Mouse (Mus musculus) gastrocnemius, adult 18-20 months (tissue): ENCODE data around the gene Rcor3. TPM values are rescaled to one million over a fixed set of nuclear protein-coding genes. Genes with fewer than 3 reads are reported as not detected.

Experiments
- DNase-seq: peaks from one replicate; pipeline ENCODE4 v3.0.0; 2021; ENCODE audit warnings: low spot score
- long read RNA-seq, 2 experiments: library from polyadenylated mRNA; stranded (forward); transcript quantifications; one replicate each; pipeline ENCODE4 v2.0.0; 2021
- total RNA-seq, 2 experiments: library from RNA; stranded (reverse); gene quantifications; 2 replicates each; pipeline ENCODE4 v1.2.3; 2021

Rcor3 gene
- total RNA-seq, result 10 to 100 TPM; 25.3 to 32.8 TPM
- long read RNA-seq, experiment 1, transcript Rcor3-207 (12 exons, 1,844 nt), result minor isoform, 6 of 42 reads
- long read RNA-seq, experiment 1, transcript Rcor3-202 (11 exons, 3,791 nt), result minor isoform, 7 of 42 reads
- long read RNA-seq, experiment 1, transcript Rcor3-206 (10 exons, 1,623 nt), result minor isoform, 5 of 42 reads
- long read RNA-seq, experiment 1, transcript Rcor3-201 (10 exons, 3,748 nt), result major isoform, 10 of 42 reads
- long read RNA-seq, experiment 1, partial matches to known transcripts, result 2 of 42 reads
- long read RNA-seq, experiment 1, other reads (novel, unspliced or antisense), result 7 of 42 reads
- long read RNA-seq, experiment 2, transcript Rcor3-201 (10 exons, 3,748 nt), result major isoform, 8 of 25 reads
- long read RNA-seq, experiment 2, partial matches to known transcripts, result 1 of 25 reads
- long read RNA-seq, experiment 2, other reads (novel, unspliced or antisense), result 3 of 25 reads

DNA sequence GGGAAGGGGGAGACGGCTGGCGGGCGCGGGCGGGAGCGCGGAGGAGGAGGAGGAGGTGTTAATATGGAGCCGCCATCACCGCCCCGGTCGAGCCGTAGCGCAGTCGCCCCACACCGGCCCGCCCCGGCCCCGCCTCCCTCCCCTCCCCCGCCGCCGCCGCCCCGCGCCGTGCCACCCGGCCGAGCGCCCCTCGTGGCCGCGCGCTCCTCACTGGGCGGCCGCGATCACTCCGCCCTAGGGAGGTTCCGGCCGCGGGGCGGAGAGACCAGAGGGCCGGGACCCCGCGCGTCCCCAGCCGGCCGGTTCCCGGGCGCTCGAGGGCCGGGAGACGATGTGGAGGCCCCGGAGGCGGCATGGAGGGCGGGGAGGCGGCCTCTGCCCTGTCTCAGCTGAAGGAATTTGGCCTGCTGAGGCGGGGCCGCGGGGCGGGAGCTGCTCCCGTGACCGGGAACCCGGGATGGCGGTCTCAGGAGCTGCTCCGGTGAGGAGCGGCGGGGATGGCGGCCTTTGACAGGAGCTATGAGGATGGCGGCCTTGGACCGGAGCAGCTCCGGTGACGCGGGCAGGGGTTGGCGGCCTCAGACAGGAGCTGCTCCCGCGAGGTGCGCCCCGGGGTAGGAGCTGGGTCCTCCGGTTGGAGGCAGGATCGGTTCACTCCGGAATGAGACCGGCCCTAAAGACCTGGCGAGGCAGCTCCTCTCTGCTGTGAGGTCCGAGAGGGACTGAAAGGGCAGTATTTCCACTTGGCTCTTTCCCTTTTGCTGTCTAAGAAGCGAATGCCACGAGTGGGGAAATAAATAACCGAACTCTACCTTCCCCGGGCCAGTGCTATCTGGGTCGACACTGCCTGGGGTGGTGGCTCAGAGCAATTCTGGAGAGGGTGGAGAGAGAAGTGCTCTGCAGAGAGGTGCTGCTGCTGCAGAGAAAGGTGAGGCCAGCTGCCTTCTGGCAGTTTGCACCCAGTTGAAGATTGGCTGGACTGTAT is at the start of gene Rcor3:
Rcor3 (minus strand) TSS at position 137 of the 985 bp plus-strand sequence.
- peak; percentile 76 for DNase-seq

GRCm38 (mm10) chr1:192181696-192182257 is 43.9 kb upstream of the Rcor3 start:
- no peak for DNase-seq

DNA sequence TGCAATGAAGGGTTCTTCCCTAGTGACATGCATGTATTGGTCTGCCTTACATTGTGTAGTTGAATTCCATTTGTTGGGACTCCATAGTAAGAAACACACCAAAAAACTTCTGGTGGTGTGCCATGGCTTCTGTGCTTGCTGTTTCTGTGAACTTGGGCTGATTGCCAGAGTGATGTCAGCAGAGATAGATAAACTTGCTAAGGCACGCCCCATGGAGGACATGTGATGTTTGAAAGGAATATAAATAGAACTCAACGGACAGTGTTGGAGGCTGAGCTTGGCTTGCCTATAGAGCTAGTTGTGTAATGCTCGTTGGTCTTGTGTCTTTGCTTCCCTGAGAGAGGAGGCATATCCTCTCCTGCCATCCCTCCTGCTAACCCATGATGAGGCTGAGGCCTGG is 42.0 kb upstream of the Rcor3 start:
- no peak for DNase-seq

DNA sequence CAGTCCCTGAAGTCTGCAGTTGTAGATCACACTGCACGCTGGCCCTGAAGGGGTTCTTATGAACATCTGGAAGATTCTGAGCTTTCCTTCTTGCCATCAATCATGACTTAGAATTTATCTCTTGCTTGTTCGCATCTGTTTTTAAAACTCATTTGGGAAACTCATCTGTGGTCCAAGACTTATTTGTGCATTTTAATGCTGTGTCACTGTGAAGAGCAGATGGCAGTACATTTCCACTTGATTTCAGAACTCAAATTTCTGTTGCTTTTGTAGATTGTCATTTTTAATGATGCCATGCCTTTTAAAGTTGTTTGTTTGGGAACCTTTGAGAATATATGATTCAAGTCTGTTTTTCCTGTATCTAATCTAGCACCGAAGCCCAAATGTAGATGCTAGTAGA is 33.6 kb upstream of the Rcor3 start:
- DNase-seq, result no peak

DNA sequence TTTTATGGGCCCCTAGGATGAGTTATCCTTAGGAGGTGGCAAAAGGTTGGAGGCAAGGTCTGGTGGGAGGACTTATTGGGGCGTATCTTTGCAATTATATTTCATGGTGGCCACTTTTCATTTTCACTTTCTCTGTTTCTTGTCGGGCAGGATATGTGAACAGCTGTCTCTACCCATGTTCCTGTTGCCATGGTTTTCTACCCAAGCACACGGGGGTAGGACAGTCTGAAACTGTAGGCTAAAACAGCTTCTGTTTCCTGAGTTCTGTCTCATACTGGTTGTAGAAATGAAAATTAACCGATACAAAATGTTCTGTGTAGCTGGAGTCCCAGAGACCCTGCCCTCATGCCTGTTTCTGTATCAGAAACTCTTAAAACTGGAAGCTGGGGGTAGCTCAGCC is 13.3 kb upstream of the Rcor3 start:
- DNase-seq, result no peak

GRCm38 (mm10) chr1:192140313-192140712 is 2.5 kb upstream of the Rcor3 start:
- DNase-seq, result no peak

DNA sequence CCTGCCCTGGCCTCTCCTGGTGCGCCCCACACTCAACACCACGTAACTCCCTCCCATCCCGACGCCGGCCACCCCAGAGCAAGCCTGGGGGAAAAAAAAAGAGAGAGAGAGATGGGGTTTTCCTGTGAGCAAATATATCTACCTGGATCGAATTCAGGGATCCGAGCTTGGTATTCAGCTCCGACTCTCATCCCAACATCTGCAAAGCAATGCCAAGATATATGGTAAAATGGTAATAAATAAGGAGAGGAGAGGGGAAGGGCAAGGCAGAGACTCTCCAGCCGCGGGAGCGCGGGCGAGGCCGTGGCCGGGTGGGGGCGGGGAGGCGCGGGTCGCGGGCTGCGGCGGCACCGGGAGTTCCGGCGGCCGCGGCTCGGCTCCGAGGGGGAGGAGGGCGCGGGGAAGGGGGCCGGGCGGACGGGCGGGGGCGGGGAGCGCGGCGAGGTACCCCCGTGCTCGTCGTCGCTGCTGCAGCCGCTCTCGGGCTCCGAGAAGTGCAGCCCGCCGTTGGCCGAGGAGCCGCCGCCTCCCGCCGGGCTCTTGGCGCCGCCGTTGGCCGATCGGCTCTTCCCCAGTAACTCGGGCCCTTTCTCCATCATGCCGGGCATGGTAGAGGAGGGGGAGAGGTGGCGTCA is 454 bp downstream of the Rcor3 start:
- DNase-seq, result no peak

GRCm38 (mm10) chr1:192136561-192137290 is 1.1 kb downstream of the Rcor3 start:
- peak; percentile 79 for DNase-seq

- DNase-seq, result no peak
Measured at GRCm38 (mm10) chr1:192130202-192130601, 7.7 kb downstream of the Rcor3 start.

GRCm38 (mm10) chr1:192128343-192128742 is 9.5 kb downstream of the Rcor3 start:
- no peak for DNase-seq

GRCm38 (mm10) chr1:192125761-192126160 is 12.1 kb downstream of the Rcor3 start:
- DNase-seq, result no peak

DNA sequence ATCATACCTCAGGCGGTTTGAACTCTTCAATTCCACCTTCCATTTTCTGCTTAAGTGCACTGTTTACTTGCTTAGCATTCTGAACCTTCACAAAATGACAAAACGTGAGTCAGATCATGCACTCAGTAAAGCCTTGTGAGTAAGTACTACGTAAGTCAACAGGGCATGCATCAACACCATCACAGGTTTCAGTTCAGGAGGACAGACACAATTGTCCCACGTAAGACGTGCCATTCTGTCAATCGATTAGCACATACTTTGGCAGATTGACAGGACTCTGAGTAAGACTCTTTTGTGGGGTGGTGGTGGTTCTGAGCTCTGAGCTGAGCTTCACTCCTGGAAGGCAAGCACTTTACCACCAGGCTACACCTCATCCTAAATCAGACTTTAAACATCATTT is 21.6 kb downstream of the Rcor3 start:
- DNase-seq, result no peak

- DNase-seq, result no peak
Measured at GRCm38 (mm10) chr1:192115378-192115777, 22.5 kb downstream of the Rcor3 start.

DNA sequence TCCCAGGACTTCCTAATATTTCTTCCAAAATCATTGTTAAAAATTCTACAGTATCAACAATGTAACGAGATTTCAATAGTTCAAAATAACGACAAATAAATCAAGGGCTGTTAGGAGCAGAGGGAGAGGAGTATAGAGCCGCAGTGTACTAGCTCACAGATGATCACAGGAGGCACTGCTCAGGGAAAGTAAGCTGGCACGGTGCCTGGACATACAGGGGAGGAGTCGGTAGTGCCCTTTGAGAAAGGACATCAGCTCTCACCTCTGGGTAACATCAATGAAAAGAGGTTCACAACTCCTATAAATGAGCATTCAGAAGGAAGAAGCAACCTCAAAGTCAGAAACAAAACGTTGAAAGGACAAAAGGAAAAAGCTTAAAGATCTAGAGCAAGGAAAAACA is 28.7 kb downstream of the Rcor3 start:
- no peak for DNase-seq

DNA sequence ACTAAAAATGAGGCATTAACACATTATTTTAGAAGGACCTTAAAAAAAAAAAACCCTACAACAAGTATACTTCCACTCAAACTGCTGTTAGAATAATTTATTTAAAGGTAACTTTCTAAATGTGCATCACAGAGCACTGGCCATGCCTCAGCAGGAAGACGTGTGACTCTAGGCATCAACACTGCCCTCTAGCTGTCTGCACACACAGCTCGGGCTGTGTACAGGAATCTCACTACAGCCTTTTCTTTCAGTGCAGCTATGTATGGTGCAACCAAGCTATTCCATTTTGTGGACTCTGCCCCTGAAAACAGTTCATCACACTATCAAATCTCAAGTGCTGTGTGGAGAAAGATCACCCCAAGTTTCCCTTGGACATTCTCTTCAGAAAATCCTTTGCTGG is 30.5 kb downstream of the Rcor3 start:
- no peak for DNase-seq

DNA sequence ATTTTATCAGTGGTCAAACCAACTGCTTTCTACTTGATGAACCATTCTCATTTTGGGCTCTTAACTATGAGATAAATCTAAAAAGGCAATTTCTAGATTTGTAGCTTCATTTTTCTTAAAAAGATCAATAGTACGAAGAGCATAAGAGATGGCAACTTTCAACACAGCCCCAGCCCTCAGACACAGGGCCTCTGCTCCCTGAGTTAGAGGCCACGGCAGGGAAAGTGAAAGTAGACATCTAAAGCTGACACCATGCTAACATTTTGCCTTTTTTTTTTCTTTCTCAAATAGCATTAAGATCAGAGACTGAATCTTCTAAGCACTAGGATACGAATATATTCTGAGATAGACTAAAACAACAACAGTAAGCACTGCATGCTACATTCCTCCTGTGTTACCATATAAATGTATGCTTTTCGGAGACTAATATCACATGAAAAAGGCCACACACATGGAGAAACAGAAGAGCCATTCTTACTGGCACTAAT is 31.9 kb downstream of the Rcor3 start:
- DNase-seq, result no peak

GRCm38 (mm10) chr1:192104021-192104420 is 33.8 kb downstream of the Rcor3 start:
- no peak for DNase-seq

GRCm38 (mm10) chr1:192103176-192103575 is 34.7 kb downstream of the Rcor3 start:
- no peak for DNase-seq

GRCm38 (mm10) chr1:192101359-192101758 is 36.5 kb downstream of the Rcor3 start:
- DNase-seq, result no peak

- no peak for DNase-seq
Measured at GRCm38 (mm10) chr1:192100742-192101141, 37.1 kb downstream of the Rcor3 start.

GRCm38 (mm10) chr1:192095626-192096025 is 42.2 kb downstream of the Rcor3 start:
- DNase-seq, result no peak
